Mouse (Mus musculus) heart, postnatal 14 days (tissue): ENCODE measurements at regions not wholly inside any gene's neighbourhood (a gene's known extent, or its start where the extent isn't known, plus 50 kb on each side); places are given as distances from the start of the nearest gene placed in this dataset.
A peak's percentile ranks its signal among the peaks of the same experiment; 100 is the strongest.
"Not testable (repeated sequence)": the region's sequence is repeated elsewhere in the genome, so short reads cannot be mapped to it uniquely, and the experiment has no call there.

Source experiments
- DNase-seq, 2 experiments: peaks; one replicate each; pipeline ENCODE4 v3.0.0; 2021 to 2022
- intact Hi-C: fragments of 180-260 bp; cut with DNase I; formaldehyde crosslinking; loops from one replicate; pipeline ENCODE4 v1.15.1; 2025

- intact Hi-C loops, DNase-seq: not testable (repeated sequence)
These were observed 928.2 kb upstream of the Zfp386 start for GRCm38 (mm10) chr12:115119134-115119826.

- intact Hi-C loops, result no loop called here
- no peak for DNase-seq
These were observed 926.3 kb upstream of the Zfp386 start for GRCm38 (mm10) chr12:115121259-115121658.

GRCm38 (mm10) chr12:115121899-115122298, 925.6 kb upstream of the Zfp386 start:
- DNase-seq, result no peak

GRCm38 (mm10) chr12:115132930-115133329, 914.6 kb upstream of the Zfp386 start:
- intact Hi-C loops, DNase-seq: not testable (repeated sequence)

More at GRCm38 (mm10) chr12:115121899-115122298, 925.6 kb upstream of the Zfp386 start:
- intact Hi-C loops, result no loop called here

- intact Hi-C loops, DNase-seq: not testable (repeated sequence)
These were observed 902.1 kb upstream of the Zfp386 start for GRCm38 (mm10) chr12:115145407-115145806.

- DNase-seq, intact Hi-C loops: not testable (repeated sequence)
These were observed 901.1 kb upstream of the Zfp386 start for GRCm38 (mm10) chr12:115146471-115146870.

GRCm38 (mm10) chr12:115151967-115152366, 895.6 kb upstream of the Zfp386 start:
- intact Hi-C loops, DNase-seq: not testable (repeated sequence)

- intact Hi-C loops, result not testable (repeated sequence)
These were observed 889.3 kb upstream of the Zfp386 start for GRCm38 (mm10) chr12:115158231-115158630.

GRCm38 (mm10) chr12:115158717-115159232, 888.7 kb upstream of the Zfp386 start:
- DNase-seq, intact Hi-C loops: not testable (repeated sequence)

More at GRCm38 (mm10) chr12:115158231-115158630, 889.3 kb upstream of the Zfp386 start:
- DNase-seq, result not testable (repeated sequence)

- DNase-seq, result not testable (repeated sequence)
These were observed 882.0 kb upstream of the Zfp386 start for GRCm38 (mm10) chr12:115165499-115165898.

GRCm38 (mm10) chr12:115166006-115166405, 881.5 kb upstream of the Zfp386 start:
- DNase-seq, intact Hi-C loops: not testable (repeated sequence)

More at GRCm38 (mm10) chr12:115165499-115165898, 882.0 kb upstream of the Zfp386 start:
- intact Hi-C loops, result not testable (repeated sequence)

GRCm38 (mm10) chr12:115193482-115194103, 853.9 kb upstream of the Zfp386 start:
- intact Hi-C loops, result no loop called here
- peak in 1 of 2 experiments; percentile 1 for DNase-seq

GRCm38 (mm10) chr12:115197322-115198117, 850.0 kb upstream of the Zfp386 start:
- DNase-seq, result no peak
- intact Hi-C loops, result no loop called here

GRCm38 (mm10) chr12:115207833-115208448, 839.6 kb upstream of the Zfp386 start:
- DNase-seq, intact Hi-C loops: not testable (repeated sequence)

- intact Hi-C loops, result no loop called here
These were observed 824.9 kb upstream of the Zfp386 start for GRCm38 (mm10) chr12:115222671-115223070.

GRCm38 (mm10) chr12:115229965-115230364, 817.6 kb upstream of the Zfp386 start:
- intact Hi-C loops, result no loop called here
- no peak for DNase-seq

More at GRCm38 (mm10) chr12:115222671-115223070, 824.9 kb upstream of the Zfp386 start:
- DNase-seq, result no peak

GRCm38 (mm10) chr12:115242661-115243060, 804.9 kb upstream of the Zfp386 start:
- intact Hi-C loops, DNase-seq: not testable (repeated sequence)

- intact Hi-C loops, result loop anchor here (5.0 kb wide), 1 partner anchor 150 kb away; no protein-coding TSS in a partner anchor
- not testable (repeated sequence) for DNase-seq
These were observed 800.2 kb upstream of the Zfp386 start for GRCm38 (mm10) chr12:115247298-115247697.

GRCm38 (mm10) chr12:115257802-115258201, 789.7 kb upstream of the Zfp386 start:
- no peak for DNase-seq
- intact Hi-C loops, result no loop called here

- no peak for DNase-seq
- intact Hi-C loops, result no loop called here
These were observed 788.8 kb upstream of the Zfp386 start for GRCm38 (mm10) chr12:115258744-115259143.
